Comparison of ENCODE assay signal across 7 mouse cellular contexts in genomic region chr15:99875334-99875869, GRCm38 (mm10). TPM values are rescaled to one million over a fixed set of nuclear protein-coding genes. Genes with fewer than 3 reads are reported as not detected.
DNase-seq lines count a peak whose midpoint lies in the region; ATAC-seq lines count a peak whose summit lies in the region.

Gene Lima1 (minus strand): TSS chr15:99875456.

- H3K4me3 ChIP-seq in intestine, embryonic 15.5 days (replicated peaks) = peak within 1 kb of the TSS; percentile 79
- H3K4me3 ChIP-seq in midbrain, embryonic 10.5 days = peak within 1 kb of the TSS; percentile 83

- H3K36me3 ChIP-seq in intestine, embryonic 15.5 days = peaks cover 3% of the 10 kb centered on the region; the same call in 1 of the 2 replicates
- no peaks in the 10 kb centered on the region for H3K36me3 ChIP-seq in midbrain, embryonic 10.5 days

- no peaks in the 10 kb centered on the region for H3K27me3 ChIP-seq in intestine, embryonic 15.5 days (replicated peaks)
- H3K27me3 ChIP-seq in midbrain, embryonic 10.5 days (ENCODE audit: low read depth, poor library complexity, severe bottlenecking) = peaks cover 14% of the 10 kb centered on the region

- DNase-seq in adrenal gland, adult 18-20 months (ENCODE audit: low spot score in 2 of 2) = peak; percentile 87 to 90
- peak; percentile 96 for DNase-seq in embryo, embryonic 11 days
- peak; percentile 75 to 77 for DNase-seq in gastrocnemius, postnatal 36 days
- DNase-seq in left cerebral cortex, postnatal 25 days (ENCODE audit: low spot score in 2 of 2) = peak; percentile 79 to 81
- peak; percentile 87 for DNase-seq in midbrain, embryonic 10.5 days (ENCODE audit: low spot score)
- peak; percentile 80 for DNase-seq in right cerebral cortex, postnatal 4 days

- H3K27ac ChIP-seq in intestine, embryonic 15.5 days = peak within 1 kb of the TSS; percentile 91
- peak within 1 kb of the TSS; percentile 81 for H3K27ac ChIP-seq in midbrain, embryonic 10.5 days (replicated peaks)

- ATAC-seq in intestine, embryonic 15.5 days = peak; percentile 96

- H3K4me1 ChIP-seq in intestine, embryonic 15.5 days (replicated peaks) = no peaks in the 10 kb centered on the region
- peaks cover 19% of the 10 kb centered on the region for H3K4me1 ChIP-seq in midbrain, embryonic 10.5 days

- under 1% methylated on average over 38 of the region's 38 CpGs for WGBS in intestine, embryonic 15.5 days
- under 1% methylated on average over 38 of the region's 38 CpGs for WGBS in midbrain, embryonic 10.5 days

- intact Hi-C loops in gastrocnemius, postnatal 36 days (cut with DNase I) = no loop called here
- intact Hi-C loops in left cerebral cortex, postnatal 25 days (cut with DNase I) = no loop called here

- peak within 1 kb of the TSS; percentile 83 for H3K9ac ChIP-seq in intestine, embryonic 15.5 days

- no peaks in the 10 kb centered on the region for H3K9me3 ChIP-seq in intestine, embryonic 15.5 days
- no peaks in the 10 kb centered on the region for H3K9me3 ChIP-seq in midbrain, embryonic 10.5 days (replicated peaks)

- peak within 1 kb of the TSS; percentile 94 for H3K4me2 ChIP-seq in intestine, embryonic 15.5 days (replicated peaks)

RNA-seq across cellular contexts. Expression of gene Lima1, which starts in this region (rescaled TPM):
- 10 to 100 TPM; 35.4 to 39.9 TPM for total RNA-seq in adrenal gland, adult 18-20 months (2021)
- 10 to 100 TPM in 1 of 2 experiments, 1 to 10 TPM in 1; 9.3 to 10.3 TPM for total RNA-seq in gastrocnemius, postnatal 36 days (2021)
- 86.5 and 96.4 TPM in 2 replicates for polyA plus RNA-seq in intestine, embryonic 15.5 days (2015; fragmentation: Nextera tagmentation; extraction: Ambion mirVana)
- 1 to 10 TPM; 9.1 to 9.3 TPM for total RNA-seq in left cerebral cortex, postnatal 25 days (2021)
- polyA plus RNA-seq in midbrain, embryonic 10.5 days (2016; fragmentation: Nextera tagmentation; extraction: Ambion mirVana) = 23.4 and 23.5 TPM in 2 replicates

Comparison
In these comparisons a context has a peak if more than half of its experiments do, and no peak if none do; other contexts are left out.
1. Peak in every context shown above with its lines: DNase-seq, ATAC-seq, H3K4me3 ChIP-seq and H3K27ac ChIP-seq.